Comparison of ENCODE assay signal across 22 mouse cellular contexts in the genomic region with DNA sequence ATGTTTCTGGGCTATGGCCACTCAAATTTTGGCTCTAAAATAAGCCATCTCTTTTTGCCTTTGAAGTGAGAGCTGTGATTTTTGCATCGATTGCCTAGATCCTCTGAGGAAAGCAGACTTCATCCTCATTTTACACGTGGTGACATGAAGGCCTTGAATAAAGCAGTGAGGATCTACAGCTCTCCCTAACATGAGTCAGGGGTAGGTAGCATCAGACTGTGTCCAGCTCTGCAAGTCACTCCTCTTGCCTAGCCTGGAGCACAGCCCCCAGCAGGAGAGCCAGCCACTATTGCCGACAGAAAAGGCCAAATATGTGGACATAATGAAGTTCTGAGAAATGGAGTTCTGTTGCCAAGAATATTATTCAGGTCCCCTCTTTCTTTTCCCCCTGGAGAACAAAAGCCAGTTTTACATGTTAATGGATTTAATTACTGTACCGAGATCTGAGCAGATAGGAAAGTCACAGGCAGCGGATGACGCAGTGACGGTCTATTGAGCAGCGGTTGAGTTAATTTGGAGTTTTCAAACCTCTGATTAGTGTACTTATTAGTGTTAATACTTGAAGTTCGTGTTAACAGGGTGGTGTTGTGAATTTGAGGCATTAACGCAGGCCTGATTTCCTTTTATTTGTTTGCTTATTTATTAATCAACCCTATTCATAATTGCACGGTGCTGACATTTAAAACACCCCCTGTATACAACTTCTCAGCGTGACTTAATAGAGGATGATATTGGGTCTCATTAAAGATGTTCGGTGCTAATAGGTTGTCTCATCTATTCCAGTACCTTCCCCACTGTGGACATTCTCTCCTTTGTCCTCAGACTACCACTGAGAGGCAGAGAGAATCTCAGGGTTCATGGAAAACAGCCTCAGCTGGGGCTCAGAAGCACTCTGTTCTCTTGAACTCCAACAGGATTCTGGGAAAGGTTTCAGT.
DNase-seq lines count a peak whose midpoint lies in the region; ATAC-seq lines count a peak whose summit lies in the region.
"Had no signal": no experiment of that assay in that cellular context is flagged by ENCODE, and none has a peak within 500 bp of the region (broad histone marks: within the 10 kb centered on the region; RNA-seq: fewer than 3 reads in every experiment).

No protein-coding gene starts in this region.

- WGBS in hindbrain, embryonic 12.5 days = 67% methylated on average over 13 of the region's 13 CpGs
- 84% methylated on average over 13 of the region's 13 CpGs for WGBS in hindbrain, embryonic 10.5 days
- 59% methylated on average over 13 of the region's 13 CpGs for WGBS in midbrain, embryonic 15.5 days
- WGBS in midbrain, embryonic 16.5 days = 60% methylated on average over 13 of the region's 13 CpGs
- 17% methylated on average over 13 of the region's 13 CpGs for WGBS in forebrain, embryonic 16.5 days

- no peaks in the 10 kb centered on the region for H3K27me3 ChIP-seq in hindbrain, embryonic 12.5 days
- no peaks in the 10 kb centered on the region for H3K27me3 ChIP-seq in hindbrain, embryonic 10.5 days (ENCODE audit: insufficient read depth, poor library complexity, severe bottlenecking)
- H3K27me3 ChIP-seq in midbrain, embryonic 15.5 days (replicated peaks) = no peaks in the 10 kb centered on the region
- H3K27me3 ChIP-seq in midbrain, embryonic 16.5 days (ENCODE audit: control insufficient read depth, insufficient read depth, low read depth, low read length) = no peaks in the 10 kb centered on the region
- H3K27me3 ChIP-seq in forebrain, embryonic 16.5 days (replicated peaks; ENCODE audit: control insufficient read depth, insufficient read depth, low read length) = no peaks in the 10 kb centered on the region
- H3K27me3 ChIP-seq: heart, embryonic 15.5 days; intestine, embryonic 15.5 days had no signal

- H3K9me3 ChIP-seq in hindbrain, embryonic 12.5 days (replicated peaks) = no peaks in the 10 kb centered on the region
- H3K9me3 ChIP-seq in hindbrain, embryonic 10.5 days = no peaks in the 10 kb centered on the region
- H3K9me3 ChIP-seq in midbrain, embryonic 15.5 days = no peaks in the 10 kb centered on the region
- H3K9me3 ChIP-seq in midbrain, embryonic 16.5 days (replicated peaks; ENCODE audit: control insufficient read depth, low read length, poor library complexity, severe bottlenecking) = no peaks in the 10 kb centered on the region
- H3K9me3 ChIP-seq in forebrain, embryonic 16.5 days (ENCODE audit: control insufficient read depth, low read length) = no peaks in the 10 kb centered on the region
- H3K9me3 ChIP-seq: heart, embryonic 15.5 days; intestine, embryonic 15.5 days had no signal

- peak; percentile 46; the same call in 1 of the 2 replicates for ATAC-seq in hindbrain, embryonic 12.5 days (ENCODE audit: low FRiP score)
- peak; percentile 45; the same call in 1 of the 2 replicates for ATAC-seq in midbrain, embryonic 15.5 days (replicated peaks)
- ATAC-seq in midbrain, embryonic 16.5 days = no peak
- peak; percentile 67 for ATAC-seq in forebrain, embryonic 16.5 days
- ATAC-seq: CD4-positive, CD25-positive, alpha-beta regulatory T cell, adult 4 months; intestine, embryonic 15.5 days; liver, postnatal 0 days; lung, postnatal 0 days had no signal

- H3K9ac ChIP-seq in hindbrain, embryonic 12.5 days = no peak overlapping the region
- no peak overlapping the region for H3K9ac ChIP-seq in midbrain, embryonic 15.5 days
- no peak overlapping the region for H3K9ac ChIP-seq in midbrain, embryonic 16.5 days (ENCODE audit: low read depth, low read length)
- no peak overlapping the region for H3K9ac ChIP-seq in forebrain, embryonic 16.5 days (replicated peaks; ENCODE audit: low read depth, low read length)
- H3K9ac ChIP-seq: heart, embryonic 15.5 days; intestine, embryonic 15.5 days; liver, postnatal 0 days had no signal

- H3K36me3 ChIP-seq in hindbrain, embryonic 12.5 days = no peaks in the 10 kb centered on the region
- no peaks in the 10 kb centered on the region for H3K36me3 ChIP-seq in hindbrain, embryonic 10.5 days
- H3K36me3 ChIP-seq in midbrain, embryonic 15.5 days (replicated peaks) = no peaks in the 10 kb centered on the region
- no peaks in the 10 kb centered on the region for H3K36me3 ChIP-seq in midbrain, embryonic 16.5 days (ENCODE audit: control insufficient read depth, insufficient read depth, low read length)
- H3K36me3 ChIP-seq in forebrain, embryonic 16.5 days (ENCODE audit: control insufficient read depth, insufficient read depth) = no peaks in the 10 kb centered on the region
- H3K36me3 ChIP-seq: heart, embryonic 15.5 days; intestine, embryonic 15.5 days had no signal

- no peak for DNase-seq in hindbrain, embryonic 10.5 days (ENCODE audit: low spot score)
- peak; percentile 31 for DNase-seq in retina, embryonic 14.5 days (ENCODE audit: low spot score)
- DNase-seq in heart, adult 9 months (ENCODE audit: low spot score in 2 of 2) = no peak
- DNase-seq in kidney, postnatal 36 days = no peak
- DNase-seq: adrenal gland, postnatal 25 days; cerebellum, adult 9-11 months; gastrocnemius, postnatal 25 days; heart, adult 18-20 months; heart, postnatal 4 days; kidney, postnatal 25 days; layer of hippocampus, postnatal 36 days; liver, postnatal 0 days; thymus, postnatal 36 days had no signal

- H3K4me2 ChIP-seq in hindbrain, embryonic 12.5 days (replicated peaks) = no peak overlapping the region
- no peak overlapping the region for H3K4me2 ChIP-seq in midbrain, embryonic 15.5 days
- no peak overlapping the region for H3K4me2 ChIP-seq in midbrain, embryonic 16.5 days (ENCODE audit: low read length)
- no peak overlapping the region for H3K4me2 ChIP-seq in forebrain, embryonic 16.5 days (ENCODE audit: low read length)
- H3K4me2 ChIP-seq: heart, embryonic 15.5 days; intestine, embryonic 15.5 days had no signal

- H3K4me1 ChIP-seq in hindbrain, embryonic 12.5 days = peaks cover 7% of the 10 kb centered on the region; the same call in 1 of the 2 replicates
- H3K4me1 ChIP-seq in hindbrain, embryonic 10.5 days (replicated peaks) = no peaks in the 10 kb centered on the region
- no peaks in the 10 kb centered on the region for H3K4me1 ChIP-seq in midbrain, embryonic 15.5 days
- H3K4me1 ChIP-seq in midbrain, embryonic 16.5 days (ENCODE audit: control insufficient read depth, insufficient read depth, low read length) = no peaks in the 10 kb centered on the region
- H3K4me1 ChIP-seq in forebrain, embryonic 16.5 days (replicated peaks; ENCODE audit: control insufficient read depth, insufficient read depth, low read length) = peaks cover 10% of the 10 kb centered on the region; the same call in 1 of the 2 replicates
- H3K4me1 ChIP-seq: heart, embryonic 15.5 days; intestine, embryonic 15.5 days had no signal

- H3K27ac ChIP-seq in hindbrain, embryonic 12.5 days = no peak overlapping the region
- no peak overlapping the region for H3K27ac ChIP-seq in hindbrain, embryonic 10.5 days
- H3K27ac ChIP-seq in midbrain, embryonic 15.5 days = no peak overlapping the region
- H3K27ac ChIP-seq in midbrain, embryonic 16.5 days (ENCODE audit: low read length) = no peak overlapping the region
- H3K27ac ChIP-seq in forebrain, embryonic 16.5 days (ENCODE audit: low read length) = no peak overlapping the region
- H3K27ac ChIP-seq: heart, embryonic 15.5 days; intestine, embryonic 15.5 days; macrophage had no signal

- H3K4me3 ChIP-seq in hindbrain, embryonic 12.5 days = no peak overlapping the region
- H3K4me3 ChIP-seq in hindbrain, embryonic 10.5 days = no peak overlapping the region
- no peak overlapping the region for H3K4me3 ChIP-seq in midbrain, embryonic 15.5 days
- H3K4me3 ChIP-seq in midbrain, embryonic 16.5 days (ENCODE audit: low read depth, low read length) = no peak overlapping the region
- no peak overlapping the region for H3K4me3 ChIP-seq in forebrain, embryonic 16.5 days (replicated peaks; ENCODE audit: low read length)
- H3K4me3 ChIP-seq: heart, embryonic 15.5 days; intestine, embryonic 15.5 days had no signal
